Mouse (Mus musculus): ENCODE results near the gene Lrrc4. TPM values are rescaled to one million over a fixed set of nuclear protein-coding genes. Genes with fewer than 3 reads are reported as not detected.

Lrrc4 gene
- polyA plus RNA-seq (2015; fragmentation: Nextera tagmentation; extraction: Ambion mirVana) = 0.25 and 0.41 TPM in 2 replicates

GRCm38 (mm10) chr6:28831011-28831853 is at the start of gene Lrrc4:
Lrrc4 (minus strand) TSS chr6:28831747.

Other genes starting within 250 kb of the Lrrc4 start
- gene Lep, start 228.5 kb upstream of the Lrrc4 start, polyA plus RNA-seq (2015; fragmentation: Nextera tagmentation; extraction: Ambion mirVana) = not detected in 2 replicates